Mouse (Mus musculus): ENCODE data around the gene Clcn2. TPM values are rescaled to one million over a fixed set of nuclear protein-coding genes. Genes with fewer than 3 reads are reported as not detected.

Gene Clcn2
- total and polyA plus RNA-seq, 2 experiments from 2014 or later = 1.4 to 16.9 TPM

DNA sequence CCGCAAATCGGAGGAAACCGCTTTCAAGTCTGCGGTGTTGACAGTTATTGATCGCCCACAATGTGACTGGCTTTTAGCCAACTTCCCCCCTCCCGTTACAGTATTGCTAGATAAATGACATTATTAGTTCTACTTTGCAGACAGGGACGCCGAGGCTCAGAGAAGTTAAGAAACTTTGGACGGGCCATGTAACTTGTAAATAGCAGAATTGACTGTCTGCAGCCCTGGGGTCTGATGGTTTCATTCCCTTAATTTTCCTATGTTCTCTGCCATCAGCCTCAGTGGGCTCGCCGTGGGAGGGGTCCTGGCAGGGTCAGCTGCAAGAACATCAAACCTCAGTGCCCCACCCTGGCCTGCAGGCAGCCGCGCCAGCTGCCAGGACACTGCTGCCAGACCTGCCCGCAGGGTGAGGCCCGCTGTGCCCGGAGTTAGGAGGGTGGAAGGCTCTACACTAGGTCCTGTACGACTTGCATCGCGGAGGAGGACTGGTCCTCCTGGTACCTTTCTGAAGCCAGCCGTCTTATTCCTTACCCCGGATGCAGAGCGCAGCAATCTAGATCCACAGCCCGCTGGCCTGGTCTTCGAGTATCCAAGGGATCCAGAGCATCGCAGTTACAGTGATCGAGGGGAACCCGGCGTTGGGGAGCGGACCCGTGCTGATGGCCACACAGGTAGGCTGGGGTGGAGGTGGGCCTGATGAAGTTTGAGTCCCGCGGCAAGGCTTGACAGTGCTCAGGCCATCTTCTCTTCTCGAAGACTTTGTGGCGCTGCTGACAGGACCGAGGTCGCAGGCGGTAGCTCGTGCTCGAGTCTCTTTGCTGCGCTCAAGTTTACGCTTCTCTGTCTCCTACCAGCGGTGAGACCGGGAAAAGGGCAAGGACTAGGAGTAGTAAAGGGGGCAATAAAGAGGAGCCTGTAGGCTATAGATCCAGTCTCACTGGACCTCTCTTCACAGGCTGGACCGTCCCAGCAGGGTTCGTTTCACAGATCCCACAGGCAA, 16.5 kb upstream of the Clcn2 start, which contains the start of gene Thpo:
Thpo (minus strand) TSS at position 781 of the 1,000 bp plus-strand sequence.
- peak within 1 kb of the TSS; percentile 99 for H3K4me2 ChIP-seq (ENCODE audit: low read depth, low read length)
- peaks cover 10% of the 10 kb centered on the region; the same call in 1 of the 2 replicates for H3K4me1 ChIP-seq (ENCODE audit: control insufficient read depth, insufficient read depth)
- TF ChIP-seq EP300 (IDR thresholded peaks at IDR 0.05; ENCODE audit: low read depth) (no peak), CTCF (IDR thresholded peaks at IDR 0.05; ENCODE audit: low read depth) (no peak)
- 0 out of 2 replicates have a peak within 1 kb of the TSS, but pooled peaks have one; percentile 54 for H3K9ac ChIP-seq (replicated peaks; ENCODE audit: low read depth, low read length)
- peak within 1 kb of the TSS; percentile 66 for H3K4me3 ChIP-seq (ENCODE audit: low read depth, low read length)
- H3K36me3 ChIP-seq (replicated peaks; ENCODE audit: control insufficient read depth, insufficient read depth, low read length) = no peaks in the 10 kb centered on the region
- no peak for DNase-seq (ENCODE audit: low spot score)
- 5% methylated on average over 45 of the region's 45 CpGs for WGBS
- no peak for ATAC-seq (ENCODE audit: insufficient read depth, low read depth)
- peaks cover 64% of the 10 kb centered on the region for H3K27me3 ChIP-seq (ENCODE audit: control insufficient read depth, insufficient read depth, low read length)
- no peak within 1 kb of the TSS for H3K27ac ChIP-seq (ENCODE audit: low read depth)
- H3K9me3 ChIP-seq (replicated peaks; ENCODE audit: control insufficient read depth, low read length) = no peaks in the 10 kb centered on the region

- Histone ChIP-seq H3K4me1 (ENCODE audit: control insufficient read depth, insufficient read depth) (peaks cover 10% of the 10 kb centered on the region; the same call in 1 of the 2 replicates), H3K4me3 (ENCODE audit: low read depth, low read length) (peak within 1 kb of the TSS; percentile 66), H3K27ac (ENCODE audit: low read depth) (0 out of 2 replicates have a peak within 1 kb of the TSS, but pooled peaks have one; percentile 20), H3K4me2 (ENCODE audit: low read depth, low read length) (peak within 1 kb of the TSS; percentile 99), H3K36me3 (replicated peaks; ENCODE audit: control insufficient read depth, insufficient read depth, low read length) (no peaks in the 10 kb centered on the region), H3K9me3 (replicated peaks; ENCODE audit: control insufficient read depth, low read length) (no peaks in the 10 kb centered on the region), H3K27me3 (ENCODE audit: control insufficient read depth, insufficient read depth, low read length) (peaks cover 64% of the 10 kb centered on the region), H3K9ac (replicated peaks; ENCODE audit: low read depth, low read length) (peak within 1 kb of the TSS; percentile 54)
- TF ChIP-seq CTCF (IDR thresholded peaks at IDR 0.05; ENCODE audit: low read depth) (no peak), EP300 (IDR thresholded peaks at IDR 0.05; ENCODE audit: low read depth) (no peak)
- under 1% methylated on average over 58 of the region's 70 CpGs for WGBS
- ATAC-seq (ENCODE audit: insufficient read depth, low read depth) (peak; percentile 59), DNase-seq (ENCODE audit: low spot score) (no peak)
Observed at GRCm38 (mm10) chr16:20732925-20733730, 15.6 kb upstream of the Clcn2 start, which contains the start of gene Chrd. Gene Chrd, plus strand, starts transcription at chr16:20733127.

DNA sequence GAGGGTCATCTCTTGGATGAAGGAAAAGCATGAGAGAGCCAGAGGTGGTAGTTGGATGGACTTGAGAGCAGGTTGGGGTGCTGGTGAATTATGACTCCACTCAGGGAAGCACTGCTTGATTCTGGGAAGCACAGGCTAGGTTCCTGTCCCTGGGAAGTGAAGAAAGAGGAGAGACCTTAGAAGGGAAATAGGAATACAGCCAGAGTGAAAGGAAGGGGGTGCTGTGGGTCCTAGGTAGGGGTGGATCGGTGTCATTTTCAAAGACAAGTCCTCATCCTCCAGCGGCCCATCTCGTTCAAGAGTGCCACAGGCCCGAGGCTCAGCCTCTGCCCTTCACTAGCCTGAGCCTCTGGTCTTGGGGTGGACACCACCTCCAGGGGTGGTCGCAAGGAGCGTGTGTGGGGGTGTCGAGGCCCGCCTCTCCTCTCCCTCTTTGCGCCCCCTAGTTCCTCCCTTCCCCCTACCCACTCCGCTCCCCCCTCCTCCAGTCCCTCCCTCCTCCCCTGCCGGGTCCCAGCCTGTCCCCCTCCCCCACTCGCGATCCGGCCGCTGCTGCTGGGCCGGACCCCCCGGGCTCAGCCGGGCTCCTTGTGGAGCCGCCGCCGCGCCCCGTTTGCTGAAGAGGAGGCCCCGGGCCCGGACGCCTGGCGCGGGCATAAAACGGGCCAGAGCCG, 14.8 kb upstream of the Clcn2 start:
- TF ChIP-seq CTCF (IDR thresholded peaks at IDR 0.05; ENCODE audit: low read depth) (no peak), EP300 (IDR thresholded peaks at IDR 0.05; ENCODE audit: low read depth) (no peak)
- no peaks in the 10 kb centered on the region for H3K9me3 ChIP-seq (replicated peaks; ENCODE audit: control insufficient read depth, low read length)
- peak overlapping the region; percentile 54 for H3K9ac ChIP-seq (replicated peaks; ENCODE audit: low read depth, low read length)
- H3K4me3 ChIP-seq (ENCODE audit: low read depth, low read length) = peak overlapping the region; percentile 66
- H3K27me3 ChIP-seq (ENCODE audit: control insufficient read depth, insufficient read depth, low read length) = peaks cover 64% of the 10 kb centered on the region
- H3K4me2 ChIP-seq (ENCODE audit: low read depth, low read length) = peak overlapping the region; percentile 99
- DNase-seq (ENCODE audit: low spot score) (no peak), ATAC-seq (ENCODE audit: insufficient read depth, low read depth) (0 out of 2 replicates have a peak, but pooled peaks have one; percentile 6)
- under 1% methylated on average over 29 of the region's 30 CpGs for WGBS
- H3K36me3 ChIP-seq (replicated peaks; ENCODE audit: control insufficient read depth, insufficient read depth, low read length) = no peaks in the 10 kb centered on the region
- H3K4me1 ChIP-seq (ENCODE audit: control insufficient read depth, insufficient read depth) = peaks cover 10% of the 10 kb centered on the region; the same call in 1 of the 2 replicates
- H3K27ac ChIP-seq (ENCODE audit: low read depth) = 0 out of 2 replicates have a peak overlapping the region, but pooled peaks have one; percentile 20

DNA sequence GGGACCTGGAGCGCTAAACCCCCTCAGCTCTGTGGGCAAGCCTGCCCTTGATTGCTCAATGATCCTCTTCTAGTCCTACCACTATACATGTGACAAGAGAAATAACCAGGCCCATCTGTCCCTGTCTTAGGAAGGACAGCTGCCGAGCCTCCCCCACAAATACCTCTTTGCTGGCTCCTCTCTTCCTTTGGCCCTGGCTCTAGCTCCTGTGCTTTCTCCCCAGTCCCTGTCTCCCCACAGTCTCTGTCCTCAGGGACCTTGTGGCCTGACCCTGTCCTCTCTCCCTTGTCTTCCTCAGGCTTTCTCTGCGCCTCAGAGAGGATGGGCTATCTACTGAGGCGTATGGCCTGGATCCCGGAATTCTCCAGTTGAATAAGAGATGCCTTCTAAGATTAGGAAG, 14.1 kb upstream of the Clcn2 start:
- TF ChIP-seq EP300 (IDR thresholded peaks at IDR 0.05; ENCODE audit: low read depth) (no peak), CTCF (IDR thresholded peaks at IDR 0.05; ENCODE audit: low read depth) (no peak)
- Histone ChIP-seq H3K4me1 (ENCODE audit: control insufficient read depth, insufficient read depth) (peaks cover 10% of the 10 kb centered on the region; the same call in 1 of the 2 replicates), H3K9ac (replicated peaks; ENCODE audit: low read depth, low read length) (no peak overlapping the region), H3K27me3 (ENCODE audit: control insufficient read depth, insufficient read depth, low read length) (peaks cover 57% of the 10 kb centered on the region), H3K27ac (ENCODE audit: low read depth) (no peak overlapping the region), H3K4me2 (ENCODE audit: low read depth, low read length) (no peak overlapping the region), H3K36me3 (replicated peaks; ENCODE audit: control insufficient read depth, insufficient read depth, low read length) (no peaks in the 10 kb centered on the region), H3K4me3 (ENCODE audit: low read depth, low read length) (no peak overlapping the region), H3K9me3 (replicated peaks; ENCODE audit: control insufficient read depth, low read length) (no peaks in the 10 kb centered on the region)
- DNase-seq (ENCODE audit: low spot score) (no peak), ATAC-seq (ENCODE audit: insufficient read depth, low read depth) (no peak)
- 60% methylated on average over 5 of the region's 5 CpGs for WGBS
